Mouse (Mus musculus): ENCODE results near the gene Sult2b1. TPM values are rescaled to one million over a fixed set of nuclear protein-coding genes. Genes with fewer than 3 reads are reported as not detected.

Gene Sult2b1
- total RNA-seq, 2 experiments from 2014 or later = 11.3 to 13.6 TPM

DNA sequence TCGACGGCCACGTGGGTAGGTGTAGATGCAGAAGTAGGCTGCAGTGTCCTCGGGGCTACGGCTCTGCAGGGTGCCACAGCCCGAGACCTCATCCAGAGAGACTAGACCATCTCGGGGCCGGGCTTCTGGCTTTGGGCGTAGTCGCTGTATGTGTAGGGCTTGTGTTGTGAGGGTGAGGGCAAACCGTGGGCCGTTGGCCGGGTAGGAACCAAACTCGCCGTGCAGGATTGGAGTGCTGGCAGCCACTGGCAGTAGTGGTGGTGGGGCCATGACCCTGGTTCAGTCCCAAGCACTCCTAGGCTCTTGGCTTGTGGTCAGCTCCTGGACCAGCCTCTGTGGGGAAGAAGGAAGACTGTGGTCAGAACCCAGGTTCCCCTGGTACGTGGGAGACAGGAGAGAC, 71.1 kb downstream of the Sult2b1 start:
- intact Hi-C loops (cut with DNase I) = no loop called here
- H3K4me3 ChIP-seq = no peak overlapping the region
- DNase-seq (ENCODE audit: extremely low spot score in 1 of 2, low spot score in 2 of 2) = peak in 1 of 2 experiments; percentile 25
- no peak for TF ChIP-seq CTCF (IDR thresholded peaks at IDR 0.05)
- H3K27ac ChIP-seq = no peak overlapping the region

DNA sequence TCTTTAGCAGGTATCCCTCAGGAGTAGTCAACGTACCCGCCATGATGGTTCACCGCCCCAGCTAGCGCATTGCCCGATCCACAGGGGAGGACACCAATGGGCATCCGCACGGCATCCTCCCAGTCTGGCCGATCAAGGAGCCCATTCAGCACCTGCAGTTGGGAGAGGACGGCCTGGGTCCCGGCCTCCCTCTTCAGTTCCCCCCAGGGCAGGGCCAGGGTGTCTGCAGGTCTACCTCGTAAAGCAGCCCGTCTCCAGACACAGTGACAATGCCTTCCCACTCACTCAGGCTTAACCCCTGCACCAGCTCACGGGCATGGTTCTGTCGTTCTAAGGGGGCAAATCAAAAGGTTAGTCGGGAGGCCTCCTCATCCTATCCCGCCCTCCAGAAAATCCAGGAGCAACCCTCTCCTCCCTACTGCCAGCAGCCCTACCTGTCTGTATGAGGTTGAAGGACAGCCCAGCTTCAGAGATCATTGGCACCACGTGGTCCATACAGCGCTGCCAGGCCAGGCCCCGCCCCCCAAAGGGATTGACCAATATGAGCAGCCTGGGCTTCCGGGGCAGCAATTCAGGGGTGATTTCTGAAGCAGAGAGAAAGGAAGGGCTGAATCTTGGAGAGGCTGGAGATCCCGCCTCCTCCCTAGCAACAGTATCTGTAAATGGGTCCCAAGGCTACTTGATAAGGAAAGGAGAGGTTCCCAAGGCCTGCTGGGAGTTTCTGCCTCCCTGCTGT, 72.3 kb downstream of the Sult2b1 start:
- Histone ChIP-seq H3K4me3 (no peak overlapping the region), H3K27ac (no peak overlapping the region)
- intact Hi-C loops (cut with DNase I) = no loop called here
- no peak for DNase-seq (ENCODE audit: extremely low spot score in 1 of 2, low spot score in 2 of 2)
- no peak for TF ChIP-seq CTCF (IDR thresholded peaks at IDR 0.05)

DNA sequence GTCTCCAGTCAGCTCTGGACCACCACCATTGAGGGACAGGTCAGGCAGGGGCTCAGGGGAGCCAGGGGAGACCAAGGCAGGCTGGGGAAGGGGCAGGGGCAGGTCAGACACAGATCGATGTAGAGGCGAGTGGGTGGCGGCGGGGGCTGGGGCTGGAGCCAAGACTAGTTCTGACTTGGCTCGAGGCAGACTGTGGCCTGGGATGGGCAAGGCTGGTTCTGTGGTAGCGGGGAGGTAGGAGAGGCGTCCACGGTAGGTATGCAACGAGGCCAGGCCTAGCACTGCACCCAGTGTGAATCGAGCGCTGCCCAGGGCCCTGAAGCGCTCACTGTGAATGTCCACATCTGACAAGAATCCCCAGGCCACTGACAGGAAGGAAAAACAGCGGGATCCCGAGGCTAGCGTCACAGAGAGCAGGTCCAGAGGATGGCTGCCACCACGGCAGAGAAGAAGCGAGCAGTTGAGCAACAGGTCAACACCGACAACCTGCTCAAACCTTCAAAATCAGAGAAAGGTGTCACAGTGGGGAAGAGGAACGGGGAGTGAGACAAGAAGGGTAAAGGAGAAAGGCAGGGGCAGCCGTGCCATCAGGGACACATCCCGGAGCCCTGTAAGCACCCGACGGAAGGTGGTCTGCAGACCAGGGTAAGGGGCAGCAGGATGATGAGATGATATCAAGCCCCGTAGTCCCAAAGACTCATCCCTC, 73.0 kb downstream of the Sult2b1 start:
- H3K27ac ChIP-seq = peak overlapping the region; percentile 11; the same call in 1 of the 2 replicates
- intact Hi-C loops (cut with DNase I) = no loop called here
- H3K4me3 ChIP-seq = no peak overlapping the region
- no peak for TF ChIP-seq CTCF (IDR thresholded peaks at IDR 0.05)
- peak in 1 of 2 experiments; percentile 19 for DNase-seq (ENCODE audit: extremely low spot score in 1 of 2, low spot score in 2 of 2)

DNA sequence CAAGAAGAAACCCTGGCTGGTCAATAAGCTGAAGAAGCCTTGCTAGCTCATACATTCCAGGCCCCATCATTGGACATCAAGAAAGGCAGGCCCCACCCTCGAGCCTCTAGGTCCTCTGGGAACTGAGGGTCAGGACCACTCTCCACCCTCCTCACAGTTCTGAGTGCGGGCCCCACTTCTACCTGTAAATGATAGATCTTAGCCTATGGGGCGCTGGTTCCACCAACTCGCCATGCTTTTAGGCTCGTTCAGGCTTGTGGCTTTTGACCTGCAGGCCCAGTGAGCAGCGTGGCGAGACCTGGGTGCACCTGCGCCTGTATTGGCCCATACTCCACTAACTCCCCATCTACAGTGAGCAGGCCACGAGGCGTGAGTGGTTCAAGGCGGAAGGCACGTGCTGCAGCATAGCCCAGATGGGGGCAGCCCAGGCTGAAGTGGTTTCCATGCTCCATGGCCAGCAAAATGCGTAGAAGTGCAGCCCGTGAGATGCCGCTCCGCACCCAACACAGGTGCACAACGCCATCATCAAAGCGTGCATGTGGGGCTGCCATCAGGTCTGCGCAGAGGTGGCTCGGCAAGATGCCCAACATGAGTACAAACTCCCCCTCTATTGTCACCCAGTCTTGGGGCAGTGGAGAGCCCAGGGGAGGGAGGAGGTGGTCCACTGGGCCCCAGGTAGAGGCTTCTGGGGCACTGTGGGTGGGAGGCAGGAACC, 73.8 kb downstream of the Sult2b1 start:
- H3K27ac ChIP-seq = peak overlapping the region; percentile 98; the same call in 1 of the 2 replicates
- intact Hi-C loops (cut with DNase I) = no loop called here
- no peak overlapping the region for H3K4me3 ChIP-seq
- TF ChIP-seq CTCF (IDR thresholded peaks at IDR 0.05) = no peak
- peak in 1 of 2 experiments; percentile 21 for DNase-seq (ENCODE audit: extremely low spot score in 1 of 2, low spot score in 2 of 2)

DNA sequence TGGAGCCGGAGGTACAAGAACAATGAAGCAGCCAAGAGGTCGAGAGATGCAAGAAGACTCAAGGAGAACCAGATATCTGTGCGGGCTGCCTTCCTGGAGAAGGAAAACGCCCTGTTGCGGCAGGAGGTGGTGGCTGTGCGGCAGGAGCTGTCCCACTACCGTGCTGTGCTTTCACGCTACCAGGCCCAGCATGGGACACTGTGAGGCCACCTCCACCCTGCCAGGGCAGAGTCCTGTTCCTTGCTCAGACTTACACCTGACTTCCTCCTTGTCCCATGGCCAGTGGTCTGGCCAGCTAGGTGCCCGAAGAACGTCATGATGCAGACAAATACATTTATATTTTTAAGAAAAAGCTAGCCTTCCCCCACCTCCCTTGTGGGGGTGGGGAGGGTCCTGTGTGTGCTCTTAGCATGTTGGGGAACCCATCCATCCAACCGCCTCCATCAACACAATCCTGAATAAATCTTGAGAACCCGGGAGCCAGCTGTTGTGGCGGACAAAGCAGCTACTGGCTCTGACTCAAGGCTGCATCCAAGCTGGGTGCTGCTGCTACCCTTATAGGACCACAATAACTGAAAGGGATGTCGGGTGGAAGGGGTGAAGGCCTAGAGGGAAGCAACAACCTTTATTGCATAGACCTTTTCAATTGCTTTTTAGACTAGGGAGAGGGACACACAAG, 74.7 kb downstream of the Sult2b1 start:
- TF ChIP-seq CTCF (IDR thresholded peaks at IDR 0.05) = no peak
- intact Hi-C loops (cut with DNase I) = no loop called here

DNA sequence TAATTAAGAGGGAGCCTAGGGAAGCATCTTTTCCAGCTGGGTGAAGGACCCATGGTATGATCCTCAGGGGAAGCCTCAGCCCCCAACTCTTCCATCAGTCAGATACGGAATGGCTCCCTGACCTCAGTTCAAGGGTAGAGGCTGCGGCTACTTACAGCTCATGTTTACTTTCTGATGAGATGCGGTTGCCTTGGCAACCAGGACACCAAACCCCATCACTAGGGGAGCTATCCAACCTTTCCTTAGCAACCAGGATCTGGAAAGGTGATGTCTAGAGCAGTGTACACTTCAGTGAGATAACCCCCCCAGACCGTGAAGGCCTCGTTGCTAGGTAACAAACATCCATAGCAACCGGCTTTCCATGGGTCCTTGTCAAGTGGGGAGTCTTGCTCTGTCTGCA, 75.4 kb downstream of the Sult2b1 start:
- peak in 1 of 2 experiments; percentile 38 for DNase-seq (ENCODE audit: extremely low spot score in 1 of 2, low spot score in 2 of 2)
- Histone ChIP-seq H3K4me3 (0 out of 2 replicates have a peak overlapping the region, but pooled peaks have one; percentile 68), H3K27ac (peak overlapping the region; percentile 98)
- no peak for TF ChIP-seq CTCF (IDR thresholded peaks at IDR 0.05)
- intact Hi-C loops (cut with DNase I) = no loop called here

More for the DNA sequence above, 74.7 kb downstream of the Sult2b1 start:
- peak in 1 of 2 experiments; percentile 19 for DNase-seq (ENCODE audit: extremely low spot score in 1 of 2, low spot score in 2 of 2)
- Histone ChIP-seq H3K4me3 (no peak overlapping the region), H3K27ac (peak overlapping the region; percentile 98)

DNA sequence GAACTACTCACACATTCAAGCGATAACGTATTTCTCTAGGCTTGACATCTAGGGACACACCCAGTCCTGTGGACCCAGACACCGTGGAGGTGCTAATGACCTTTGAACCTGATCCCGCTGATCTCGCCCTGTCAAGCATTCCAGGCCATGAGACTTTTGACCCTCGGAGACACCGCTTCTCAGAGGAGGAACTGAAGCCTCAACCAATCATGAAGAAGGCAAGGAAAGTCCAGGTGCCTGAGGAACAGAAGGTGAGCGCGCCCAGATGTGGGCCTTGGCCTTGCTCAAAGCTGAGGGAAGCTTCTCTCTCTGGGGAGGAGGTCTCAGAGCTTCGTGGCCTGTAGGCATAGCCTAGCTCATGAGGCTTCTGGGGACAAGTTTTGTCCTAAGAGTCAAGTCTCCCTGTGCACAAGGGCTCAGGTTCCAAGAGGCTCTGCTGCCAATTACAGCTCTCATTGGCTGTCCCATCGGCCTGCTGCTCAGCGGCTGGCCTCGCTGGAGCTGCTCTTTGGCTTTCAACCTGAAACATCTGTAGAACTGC, 76.2 kb downstream of the Sult2b1 start:
- no peak for TF ChIP-seq CTCF (IDR thresholded peaks at IDR 0.05)
- DNase-seq (ENCODE audit: extremely low spot score in 1 of 2, low spot score in 2 of 2) = peak in 1 of 2 experiments; percentile 29
- H3K27ac ChIP-seq = peak overlapping the region; percentile 98
- peak overlapping the region; percentile 68 for H3K4me3 ChIP-seq
- intact Hi-C loops (cut with DNase I) = no loop called here

DNA sequence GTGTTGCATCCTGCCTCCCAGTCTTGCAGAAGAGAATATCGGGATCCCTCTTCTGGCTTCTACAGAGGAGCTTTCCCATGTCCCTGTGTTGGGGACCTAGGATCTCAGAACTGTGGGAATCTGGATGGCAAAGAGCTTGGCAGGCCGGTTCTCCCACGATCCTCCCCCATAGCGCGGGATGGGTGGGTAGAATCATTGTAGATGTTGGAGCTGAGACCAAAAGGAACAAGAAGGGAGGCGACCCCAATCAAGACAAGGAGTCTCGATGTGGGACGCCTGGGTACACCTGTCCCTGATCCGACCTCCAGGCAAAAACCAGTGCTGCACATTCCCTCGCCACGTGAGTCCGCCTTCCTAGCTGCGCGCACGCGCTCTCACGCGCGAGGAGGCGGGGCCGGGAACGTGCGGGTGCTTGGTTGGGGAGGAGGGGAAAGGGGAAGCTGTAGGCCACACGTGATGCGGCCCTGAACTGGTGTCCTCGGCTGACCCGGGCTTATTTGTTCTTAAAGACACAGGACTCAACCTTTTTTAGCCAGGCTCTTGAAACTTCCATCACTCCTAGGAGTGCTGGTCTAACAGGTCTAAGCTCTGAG, 77.0 kb downstream of the Sult2b1 start:
- intact Hi-C loops (cut with DNase I) = no loop called here
- Histone ChIP-seq H3K27ac (peak overlapping the region; percentile 98), H3K4me3 (peak overlapping the region; percentile 68)
- TF ChIP-seq CTCF (IDR thresholded peaks at IDR 0.05) = no peak
- DNase-seq (ENCODE audit: extremely low spot score in 1 of 2, low spot score in 2 of 2) = peak; percentile 93 to 94

DNA sequence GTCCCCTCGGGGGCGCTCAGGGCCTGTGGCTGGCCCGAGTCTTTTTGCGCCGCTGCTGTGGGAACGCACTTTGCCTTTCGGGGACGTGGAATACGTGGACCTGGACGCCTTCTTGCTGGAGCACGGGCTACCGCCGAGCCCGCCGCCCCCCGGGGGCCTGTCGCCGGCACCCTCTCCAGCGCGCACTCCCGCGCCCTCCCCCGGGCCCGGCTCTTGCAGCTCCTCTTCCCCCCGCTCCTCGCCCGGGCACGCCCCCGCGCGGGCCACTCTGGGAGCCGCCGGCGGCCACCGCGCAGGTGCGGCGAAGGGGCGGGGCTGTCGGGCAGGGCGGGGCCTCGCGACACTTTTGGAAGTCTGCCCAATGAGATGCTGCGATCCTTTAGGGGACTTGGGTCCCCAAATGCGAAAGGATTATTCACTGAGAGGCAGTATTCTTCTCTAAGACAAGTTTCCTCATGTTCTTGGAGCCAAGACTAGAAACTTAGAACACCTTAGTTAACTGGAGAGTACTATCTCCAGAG, 77.7 kb downstream of the Sult2b1 start:
- Histone ChIP-seq H3K4me3 (peak overlapping the region; percentile 68), H3K27ac (peak overlapping the region; percentile 98)
- TF ChIP-seq CTCF (IDR thresholded peaks at IDR 0.05) = no peak; the same call in 1 of the 2 replicates
- intact Hi-C loops (cut with DNase I) = no loop called here
- peak; percentile 86 to 87 for DNase-seq (ENCODE audit: extremely low spot score in 1 of 2, low spot score in 2 of 2)

DNA sequence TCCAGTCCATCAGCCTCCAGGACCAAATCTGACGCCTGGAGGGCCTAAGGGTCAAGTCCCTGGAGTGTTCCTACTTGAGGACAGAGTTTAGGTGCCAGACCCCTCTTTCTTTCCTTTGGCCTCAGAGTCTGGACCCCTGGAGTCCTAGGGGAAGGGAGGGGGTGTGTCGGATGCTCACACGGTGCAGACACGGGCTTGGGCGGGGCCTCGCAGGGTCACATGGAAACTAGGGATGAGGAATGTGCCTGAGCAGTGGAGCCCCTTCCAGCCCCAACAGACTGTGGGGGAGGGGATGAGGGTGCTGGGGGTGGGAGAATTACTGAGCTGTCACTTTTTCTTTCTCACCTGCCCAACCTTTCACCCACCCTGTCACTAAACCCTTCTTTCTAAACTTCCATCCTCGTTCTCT, 78.6 kb downstream of the Sult2b1 start:
- no peak for TF ChIP-seq CTCF (IDR thresholded peaks at IDR 0.05)
- intact Hi-C loops (cut with DNase I) = no loop called here
- DNase-seq (ENCODE audit: extremely low spot score in 1 of 2, low spot score in 2 of 2) = peak; percentile 65 to 77
- Histone ChIP-seq H3K27ac (peak overlapping the region; percentile 98), H3K4me3 (peak overlapping the region; percentile 68)
